Mouse (Mus musculus): ENCODE results near the gene Nav2.

The Nav2 gene

GRCm38 (mm10) chr7:49172926-49173325, 264.4 kb downstream of the Nav2 start:
- peak; percentile 96 for DNase-seq

- DNase-seq = peak; percentile 91
Measured at GRCm38 (mm10) chr7:49175784-49176409, 267.4 kb downstream of the Nav2 start.

DNA sequence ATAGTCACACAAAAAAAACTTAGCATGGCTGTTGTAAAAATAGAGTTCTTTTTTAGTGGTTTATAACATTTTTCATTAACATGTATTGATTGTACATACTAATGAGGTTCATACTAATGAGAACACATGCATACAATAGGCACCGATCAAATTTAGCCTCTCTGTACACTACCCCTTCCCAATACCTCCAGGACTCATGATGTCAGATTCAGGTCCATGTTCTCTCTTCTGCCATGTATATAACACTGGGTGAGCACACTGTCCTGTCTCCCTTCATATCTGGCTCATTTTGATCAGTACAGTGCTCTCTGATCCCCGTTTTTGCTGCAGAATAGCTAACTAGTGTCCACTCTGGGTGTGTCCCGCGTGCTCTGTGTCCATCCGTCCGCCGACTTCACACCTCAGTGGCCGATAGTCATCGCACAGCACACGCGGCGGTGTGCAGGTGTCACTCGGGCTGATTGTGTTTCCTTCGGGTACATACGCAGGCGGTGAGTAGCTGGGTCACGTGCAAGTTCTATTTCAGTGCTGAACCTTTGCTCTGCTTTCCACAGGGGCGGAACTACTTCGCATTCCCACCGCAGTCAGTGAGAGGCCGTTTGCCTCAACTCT, 268.2 kb downstream of the Nav2 start:
- DNase-seq = peak; percentile 94

- DNase-seq = no peak
Measured at GRCm38 (mm10) chr7:49178217-49178616, 269.7 kb downstream of the Nav2 start.

- DNase-seq = peak; percentile 77
Measured at GRCm38 (mm10) chr7:49181010-49181409, 272.5 kb downstream of the Nav2 start.

DNA sequence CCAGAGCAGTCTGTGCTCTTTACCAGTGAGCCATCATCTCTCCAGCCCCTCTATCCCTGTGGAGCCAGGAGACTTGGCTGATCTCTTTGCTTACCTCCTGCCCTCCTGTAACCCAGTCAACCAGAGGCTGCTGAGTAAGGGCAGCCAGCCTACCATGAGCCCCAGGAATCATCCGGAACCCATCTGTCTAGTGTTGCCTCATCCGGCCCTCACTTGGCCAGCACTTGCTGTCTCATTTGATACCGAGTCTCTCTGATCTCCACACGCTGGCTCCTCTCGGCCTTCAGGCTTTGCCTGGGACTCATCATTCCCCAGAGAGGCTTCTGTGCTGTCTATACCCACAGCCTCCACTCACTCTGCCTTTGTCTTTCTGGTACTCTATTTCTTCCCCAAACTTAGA, 273.9 kb downstream of the Nav2 start:
- DNase-seq = no peak

- peak; percentile 88 for DNase-seq
Measured at GRCm38 (mm10) chr7:49183696-49184095, 275.2 kb downstream of the Nav2 start.

GRCm38 (mm10) chr7:49185991-49186390, 277.5 kb downstream of the Nav2 start:
- no peak for DNase-seq

DNA sequence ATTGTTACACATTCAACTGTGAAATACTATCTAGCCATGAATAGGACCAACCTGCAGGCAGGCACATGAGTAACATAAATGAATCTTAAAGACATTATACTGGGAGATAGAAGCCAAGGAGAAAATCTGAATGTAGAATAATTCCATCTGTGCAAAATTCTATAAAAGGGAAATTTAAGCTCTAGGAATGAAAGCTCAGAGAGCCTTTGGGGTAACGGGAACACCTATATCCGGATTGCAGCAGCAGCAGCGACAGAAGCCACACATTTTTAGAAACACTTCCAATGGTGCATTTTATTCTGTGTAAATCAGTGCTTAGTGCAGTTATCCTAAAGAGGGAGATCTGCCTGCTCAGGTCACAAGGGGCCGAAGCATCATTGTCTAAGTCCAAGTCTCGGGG, 280.8 kb downstream of the Nav2 start:
- no peak for DNase-seq

DNA sequence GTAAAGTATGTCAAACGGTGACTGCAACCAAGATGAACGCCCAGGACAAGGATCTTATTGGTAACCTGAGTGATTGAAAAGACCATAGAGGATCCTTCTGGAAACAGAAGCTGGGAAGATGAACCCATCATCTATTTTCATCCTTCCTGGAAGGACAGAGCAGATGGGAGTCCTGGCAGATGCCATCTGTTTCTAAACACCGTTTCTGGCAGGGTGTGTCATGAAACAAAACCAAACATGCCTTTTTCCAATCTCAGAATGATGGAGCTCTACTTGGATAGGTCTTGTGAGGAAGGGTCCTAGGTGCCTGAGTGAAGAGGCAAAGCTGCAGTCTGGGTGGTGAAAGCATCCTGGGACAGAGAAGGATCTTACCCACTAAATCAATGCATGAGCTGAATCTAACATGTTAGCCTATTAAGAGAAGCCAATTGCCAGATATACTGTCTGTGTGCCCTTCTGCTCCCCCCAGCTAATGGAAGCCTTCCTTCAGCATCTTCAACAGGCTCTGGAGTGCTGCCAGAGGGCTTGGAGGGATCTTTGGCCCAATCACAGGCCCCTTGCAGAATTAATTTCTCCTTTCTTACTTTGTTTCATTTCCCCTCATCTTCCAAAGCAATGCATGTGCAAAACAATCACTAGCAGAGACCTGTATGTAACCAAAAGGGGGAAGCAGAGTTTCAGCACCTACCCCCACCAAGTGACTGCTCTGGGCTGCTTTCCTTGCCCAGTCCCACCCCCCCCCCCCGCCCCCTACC, 281.9 kb downstream of the Nav2 start:
- no peak for DNase-seq

DNA sequence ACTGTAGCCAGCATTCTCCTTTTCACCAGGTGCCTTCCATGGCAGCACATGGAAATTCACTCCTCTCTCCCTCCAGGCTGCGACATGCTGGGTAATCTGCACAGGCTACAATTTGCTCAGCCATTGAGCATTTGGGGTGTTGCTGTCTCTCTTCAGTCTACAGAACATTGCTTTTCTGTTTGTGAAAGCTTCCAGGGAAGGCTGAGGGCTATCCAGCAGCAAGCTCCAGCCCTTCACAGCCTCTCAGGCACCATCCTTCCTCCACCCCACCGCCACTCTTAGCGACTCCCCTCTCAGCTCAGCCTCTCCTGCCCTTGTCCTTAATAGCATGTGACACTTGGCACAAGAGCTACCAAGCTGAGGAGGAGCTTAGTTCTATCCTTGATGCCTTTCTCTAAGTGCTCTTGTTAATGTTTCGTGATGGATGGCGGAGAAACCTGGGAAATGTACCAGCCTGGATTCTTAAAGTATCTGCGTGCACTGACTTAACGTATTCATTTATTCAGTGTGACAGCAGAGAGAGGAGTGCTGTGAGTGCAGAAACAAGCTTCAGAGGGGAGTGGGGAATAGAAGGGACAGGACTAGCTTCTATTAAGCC, 282.7 kb downstream of the Nav2 start:
- DNase-seq = no peak

GRCm38 (mm10) chr7:49192061-49192695, 283.7 kb downstream of the Nav2 start:
- peak; percentile 92 for DNase-seq

DNA sequence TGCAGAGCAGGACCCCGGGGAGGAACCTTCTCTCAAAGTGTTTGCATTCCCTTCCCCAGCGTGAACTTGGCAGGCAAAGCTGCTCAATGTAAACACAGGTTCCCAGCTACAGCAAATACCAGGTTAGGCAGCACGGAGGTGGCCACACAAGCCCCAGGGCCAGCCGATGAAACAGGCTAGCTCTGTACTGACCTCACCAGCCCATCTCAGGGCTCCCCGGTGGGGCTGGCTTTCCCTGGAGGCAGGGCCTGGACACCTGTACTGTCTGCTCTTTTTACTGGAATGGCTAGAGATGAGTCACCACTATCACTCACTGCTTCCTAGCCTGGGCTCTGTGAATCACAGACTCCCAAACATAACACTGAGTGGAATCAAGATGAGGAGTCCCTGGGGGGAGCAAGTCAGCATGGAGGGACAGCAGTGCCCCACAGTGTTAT, 287.2 kb downstream of the Nav2 start:
- no peak for DNase-seq

- no peak for DNase-seq
Measured at GRCm38 (mm10) chr7:49199366-49199765, 290.9 kb downstream of the Nav2 start.

DNA sequence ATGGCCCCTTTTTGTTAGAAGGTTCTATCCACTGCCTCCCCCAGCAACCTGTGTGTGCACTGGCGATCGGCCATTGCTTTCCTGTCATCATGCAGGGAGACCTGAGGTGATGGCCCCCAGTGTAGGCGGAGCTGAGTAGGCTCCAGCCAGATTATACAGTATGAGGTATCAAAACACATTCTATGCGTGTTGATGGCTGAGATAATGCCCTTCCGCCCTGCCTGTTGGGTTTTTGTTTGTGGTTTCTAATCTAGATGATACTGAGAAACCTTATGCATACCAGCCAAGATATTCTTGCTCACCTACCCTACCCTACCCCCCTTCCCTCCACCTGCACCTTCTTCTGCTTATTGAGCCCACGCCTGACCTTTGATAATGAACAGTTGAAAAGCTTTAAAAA, 291.8 kb downstream of the Nav2 start:
- no peak for DNase-seq

DNA sequence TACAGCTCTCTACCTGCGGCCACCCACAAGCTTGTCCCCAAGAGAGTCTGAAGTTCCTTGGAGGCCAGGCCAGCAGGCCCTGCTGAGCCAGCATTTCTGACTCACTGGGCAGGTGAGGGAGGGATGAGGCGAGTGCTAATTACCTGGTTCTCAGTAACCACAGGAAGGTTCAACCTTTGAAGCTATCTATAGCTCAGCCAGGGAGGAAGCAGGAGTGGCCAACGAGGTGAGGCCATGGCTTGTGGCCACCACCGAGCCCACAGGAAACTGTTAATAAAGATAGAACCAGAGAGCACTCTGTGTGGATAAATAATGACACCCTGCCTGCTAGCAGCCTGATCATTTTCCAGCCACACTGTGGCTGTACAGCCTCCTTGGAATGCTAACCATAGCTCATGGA, 294.5 kb downstream of the Nav2 start:
- no peak for DNase-seq

- DNase-seq = peak; percentile 93
Measured at GRCm38 (mm10) chr7:49204856-49205255, 296.3 kb downstream of the Nav2 start.

DNA sequence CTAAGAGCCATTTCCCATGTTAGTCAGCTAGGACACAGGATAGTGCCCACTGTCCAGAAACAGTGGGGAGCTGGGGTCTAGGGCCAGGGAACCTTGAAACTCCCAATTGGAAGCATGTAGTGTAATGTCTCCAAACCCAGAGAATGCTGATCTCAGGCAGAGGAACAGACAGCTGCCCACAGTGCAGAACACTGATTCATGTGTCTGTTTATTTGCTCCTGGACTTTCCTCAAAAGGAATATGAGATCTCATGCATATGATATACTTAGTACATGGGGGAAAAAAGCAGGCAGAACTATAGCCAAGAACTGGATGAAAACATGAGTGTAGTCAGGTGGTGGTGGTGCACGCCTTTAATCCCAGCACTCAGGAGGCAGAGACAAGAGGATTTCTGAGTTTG, 297.0 kb downstream of the Nav2 start:
- no peak for DNase-seq

DNA sequence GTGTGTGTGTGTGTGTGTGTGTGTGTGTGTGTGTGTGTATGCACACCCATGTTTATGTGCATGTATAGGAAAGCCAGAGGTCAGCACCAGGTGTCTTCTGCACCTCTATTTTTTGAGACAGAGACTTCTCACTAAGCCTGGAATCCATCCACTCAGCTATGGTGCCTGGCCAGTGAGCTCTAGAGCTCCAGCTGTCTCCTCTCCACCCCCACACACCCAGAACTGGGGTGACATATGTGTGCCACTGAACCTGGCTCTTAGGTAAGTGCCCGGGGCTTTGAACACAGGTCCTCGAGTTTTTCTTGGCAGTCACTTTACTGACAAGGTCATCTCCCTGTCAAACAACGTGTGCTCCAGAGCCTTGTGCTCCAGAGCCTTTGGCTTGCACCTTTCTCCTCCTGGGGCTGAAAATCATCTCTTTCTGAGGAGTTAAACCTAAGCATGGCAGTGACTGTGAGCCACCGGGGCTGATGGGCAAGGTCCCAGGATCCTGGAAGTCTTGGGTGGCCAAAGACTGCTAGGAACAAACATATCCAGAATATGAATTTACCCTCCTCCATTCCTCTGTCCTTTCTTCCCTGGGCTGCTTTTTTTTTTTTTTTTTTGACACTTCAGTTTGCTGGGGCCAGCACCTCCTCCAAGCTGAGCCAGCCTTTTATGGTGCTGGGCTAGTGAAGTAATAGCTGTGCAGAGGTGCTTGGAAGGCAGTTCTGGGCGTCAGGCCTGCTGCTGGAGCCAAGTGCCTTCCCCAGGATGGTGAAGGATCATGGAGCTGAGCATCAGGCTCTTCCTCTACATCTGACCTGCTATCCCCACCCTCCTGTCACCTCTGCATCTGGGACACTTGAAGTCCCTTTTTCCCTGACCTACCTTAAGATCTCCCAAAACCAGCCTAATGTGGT, 298.5 kb downstream of the Nav2 start:
- no peak for DNase-seq

GRCm38 (mm10) chr7:49209526-49209925, 301.0 kb downstream of the Nav2 start:
- DNase-seq = peak; percentile 97

DNA sequence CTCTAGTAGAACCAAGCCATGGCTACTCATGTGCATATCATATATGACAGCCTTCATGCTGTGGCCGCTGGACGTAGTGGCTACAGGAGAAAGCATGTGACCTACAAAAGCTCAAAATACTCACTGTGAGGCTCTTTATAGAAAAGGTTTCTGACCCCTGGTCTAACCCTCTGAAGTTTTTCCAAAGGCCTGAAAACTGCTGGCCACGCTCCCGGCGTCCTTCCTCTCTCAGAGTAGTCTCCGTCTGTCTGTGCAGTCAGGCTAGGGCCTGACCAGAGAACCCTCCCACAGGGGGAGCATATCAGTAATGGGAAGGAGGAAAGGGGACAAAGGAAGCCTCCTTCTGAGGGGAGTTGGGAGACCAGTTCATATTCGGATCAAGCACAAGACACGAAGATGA, 302.2 kb downstream of the Nav2 start:
- peak; percentile 92 for DNase-seq

GRCm38 (mm10) chr7:49213011-49213410, 304.5 kb downstream of the Nav2 start:
- DNase-seq = peak; percentile 97

Data from heart, adult 11 months (tissue).